Mouse (Mus musculus) myocyte (in vitro differentiated cells): ENCODE data around the gene Ccdc96. TPM values are rescaled to one million over a fixed set of nuclear protein-coding genes. Genes with fewer than 3 reads are reported as not detected.
A peak's percentile ranks its signal among the peaks of the same experiment; 100 is the strongest.

Source experiments
- H3K27me3 ChIP-seq: one replicate; pipeline ENCODE4 v1.6.1; 2011; ENCODE audit not compliant: control insufficient read depth, insufficient read depth, insufficient read length
- H3K36me3 ChIP-seq: one replicate; pipeline ENCODE4 v1.6.1; 2011; ENCODE audit not compliant: control insufficient read depth, insufficient read depth
- H3K4me2 ChIP-seq: one replicate; pipeline ENCODE4 v1.6.1; 2011; ENCODE audit warnings: low read depth, control low read depth
- H3K4me3 ChIP-seq: one replicate; pipeline ENCODE4 v1.5.1; 2011; ENCODE audit warnings: mild to moderate bottlenecking, control low read depth, moderate library complexity
- H3K79me2 ChIP-seq: one replicate; pipeline ENCODE4 v1.6.1; 2011; ENCODE audit not compliant: control insufficient read depth, insufficient read depth
- H3ac ChIP-seq: one replicate; pipeline ENCODE4 v1.6.1; 2011; ENCODE audit not compliant: control insufficient read depth, insufficient read length
- CEBPB ChIP-seq: IDR thresholded peaks from 2 replicates; pipeline ENCODE4 v1.6.1; 2011; ENCODE audit warnings: mild to moderate bottlenecking, moderate library complexity; ENCODE audit not compliant: poor library complexity, insufficient read depth, severe bottlenecking
- E2F4 ChIP-seq: IDR thresholded peaks from one replicate; pipeline ENCODE4 v1.6.1; 2011; ENCODE audit warnings: mild to moderate bottlenecking, control low read depth, moderate library complexity; ENCODE audit not compliant: insufficient read depth
- MAX ChIP-seq: IDR thresholded peaks from one replicate; pipeline ENCODE4 v1.6.1; 2011; ENCODE audit warnings: low read depth, mild to moderate bottlenecking, control low read depth
- MYOD1 ChIP-seq, 3 experiments: IDR thresholded peaks; one replicate each; pipeline ENCODE4 v1.6.1; 2011; ENCODE audit warnings: control low read depth in 2 of 3, low read depth in 2 of 3, mild to moderate bottlenecking in 2 of 3, moderate library complexity in 1 of 3; ENCODE audit not compliant: insufficient read length in 2 of 3, control insufficient read depth in 1 of 3
- MYOG ChIP-seq, 3 experiments: IDR thresholded peaks; one replicate each; pipeline ENCODE4 v1.6.1; 2011; ENCODE audit warnings: control low read depth in 2 of 3, low read depth in 2 of 3, mild to moderate bottlenecking in 2 of 3; ENCODE audit not compliant: insufficient read length in 2 of 3, control insufficient read depth in 1 of 3, insufficient read depth in 1 of 3
- POLR2A ChIP-seq: IDR thresholded peaks from one replicate; pipeline ENCODE4 v1.6.1; 2011; ENCODE audit warnings: low read depth, mild to moderate bottlenecking, control low read depth, moderate library complexity; ENCODE audit not compliant: insufficient read length
- POLR2AphosphoS2 ChIP-seq: IDR thresholded peaks from one replicate; pipeline ENCODE4 v1.6.1; 2011; ENCODE audit warnings: low read depth, control low read depth; ENCODE audit not compliant: insufficient read length
- REST ChIP-seq: IDR thresholded peaks from one replicate; pipeline ENCODE4 v1.6.1; 2011; ENCODE audit warnings: mild to moderate bottlenecking, control low read depth, moderate library complexity; ENCODE audit not compliant: insufficient read depth, insufficient read length
- SRF ChIP-seq: IDR thresholded peaks from one replicate; pipeline ENCODE4 v1.6.1; 2011; ENCODE audit warnings: low read depth; ENCODE audit not compliant: control insufficient read depth, insufficient read length
- TCF12 ChIP-seq: IDR thresholded peaks from one replicate; pipeline ENCODE4 v1.6.1; 2011; ENCODE audit warnings: mild to moderate bottlenecking, control low read depth; ENCODE audit not compliant: poor library complexity, insufficient read depth, severe bottlenecking
- TCF3 ChIP-seq: IDR thresholded peaks from one replicate; pipeline ENCODE4 v1.6.1; 2011; ENCODE audit warnings: low read depth, control low read depth; ENCODE audit not compliant: insufficient read length
- USF1 ChIP-seq: IDR thresholded peaks from one replicate; pipeline ENCODE4 v1.6.1; 2011; ENCODE audit warnings: low read depth, mild to moderate bottlenecking, control low read depth, moderate library complexity
- polyA plus RNA-seq: library from polyadenylated mRNA; unstranded; fragments of >200 nt; fragmentation: generic; extraction: Trizol; gene quantifications from one replicate; pipeline ENCODE4 v1.2.1, GENCODE M21; 2012; ENCODE audit warnings: missing spikeins

The Ccdc96 gene
- polyA plus RNA-seq, 1 experiment, result 0.38 TPM

- TF ChIP-seq POLR2A (no peak), TCF12 (no peak), REST (no peak), MAX (no peak), TCF3 (no peak), SRF (no peak), POLR2AphosphoS2 (no peak), MYOD1 (IDR thresholded peaks at IDR 0.05; ENCODE audit: control insufficient read depth in 1 of 3, insufficient read length in 2 of 3, low read depth in 2 of 3) (no peak), USF1 (no peak), CEBPB (no peak)
- Histone ChIP-seq H3K79me2 (no peaks in the 10 kb centered on the region), H3K4me3 (no peak overlapping the region), H3K27me3 (peaks cover 22% of the 10 kb centered on the region), H3K36me3 (no peaks in the 10 kb centered on the region), H3K4me2 (no peak overlapping the region), H3ac (no peak overlapping the region)
Observed at GRCm38 (mm10) chr5:36446166-36446890, 38.1 kb upstream of the Ccdc96 start.

- H3ac ChIP-seq, result no peak overlapping the region
- H3K79me2 ChIP-seq, result no peaks in the 10 kb centered on the region
- H3K27me3 ChIP-seq, result peaks cover 22% of the 10 kb centered on the region
- no peak for TF ChIP-seq MYOG (IDR thresholded peaks at IDR 0.05; ENCODE audit: control insufficient read depth in 1 of 3, insufficient read depth in 1 of 3, insufficient read length in 2 of 3, low read depth in 2 of 3)
- TF ChIP-seq SRF, result no peak
- TF ChIP-seq TCF3, result no peak
- no peak for TF ChIP-seq POLR2AphosphoS2
- TF ChIP-seq USF1, result peak; percentile 32
- H3K4me2 ChIP-seq, result no peak overlapping the region
- H3K4me3 ChIP-seq, result no peak overlapping the region
- H3K36me3 ChIP-seq, result no peaks in the 10 kb centered on the region
Observed at GRCm38 (mm10) chr5:36447872-36448271, 36.5 kb upstream of the Ccdc96 start.

DNA sequence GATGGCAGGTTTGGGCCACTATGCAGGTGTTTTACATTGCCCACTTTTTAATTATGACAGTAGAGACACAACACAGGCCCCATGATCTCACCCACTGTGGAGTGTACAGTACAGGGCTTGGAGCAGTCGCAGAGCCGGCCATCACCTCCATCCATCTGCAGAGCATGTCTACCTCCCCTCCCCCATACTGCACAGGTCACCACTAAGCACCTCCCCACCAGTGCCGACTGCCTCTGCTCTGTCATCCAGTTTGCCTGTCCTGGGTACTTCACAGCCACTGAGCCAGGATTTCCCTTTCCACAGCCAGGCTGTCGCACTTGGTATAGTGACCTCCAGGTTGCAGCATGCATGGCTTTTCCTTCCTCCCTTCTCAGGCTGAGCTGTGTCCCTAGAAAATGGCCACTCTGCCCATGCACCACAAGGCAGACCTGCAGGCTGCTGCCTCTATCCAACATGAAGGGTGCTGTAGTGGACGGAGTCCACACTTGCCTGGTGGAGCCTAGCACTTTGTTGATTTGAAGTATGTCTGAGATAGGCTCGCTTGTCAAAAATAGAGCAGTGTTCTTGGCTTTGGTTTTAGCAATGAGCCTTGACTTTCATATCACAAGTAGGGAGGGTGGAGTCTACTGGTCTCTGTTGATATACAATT lies 34.6 kb upstream of the Ccdc96 start:
- Histone ChIP-seq H3K79me2 (no peaks in the 10 kb centered on the region), H3ac (no peak overlapping the region), H3K4me3 (no peak overlapping the region), H3K27me3 (peaks cover 5% of the 10 kb centered on the region), H3K4me2 (no peak overlapping the region), H3K36me3 (no peaks in the 10 kb centered on the region)
- TF ChIP-seq E2F4 (no peak), SRF (no peak), MAX (no peak), TCF3 (no peak), MYOG (IDR thresholded peaks at IDR 0.05; ENCODE audit: control insufficient read depth in 1 of 3, insufficient read depth in 1 of 3, insufficient read length in 2 of 3, low read depth in 2 of 3) (no peak), POLR2AphosphoS2 (no peak), REST (no peak), POLR2A (no peak), TCF12 (no peak), MYOD1 (IDR thresholded peaks at IDR 0.05; ENCODE audit: control insufficient read depth in 1 of 3, insufficient read length in 2 of 3, low read depth in 2 of 3) (no peak), CEBPB (no peak), USF1 (no peak)

DNA sequence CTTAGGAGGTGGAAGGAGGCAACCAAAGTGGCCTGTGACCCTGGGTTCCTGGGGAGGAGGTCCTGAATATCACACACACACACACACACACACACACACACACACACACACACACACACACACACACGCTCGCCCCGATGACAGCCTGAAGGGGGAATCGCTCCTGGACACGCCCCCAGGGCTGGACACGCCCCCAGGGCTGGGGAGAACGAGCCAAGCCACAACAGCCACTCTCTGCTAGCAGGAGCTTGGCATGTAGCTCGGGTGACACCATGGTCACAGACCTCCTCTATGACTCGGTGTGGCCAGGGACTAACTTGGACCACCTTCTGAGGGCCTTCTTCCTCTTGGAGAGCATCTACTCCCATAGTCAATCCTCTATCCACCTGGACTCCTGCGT lies 33.3 kb upstream of the Ccdc96 start:
- Histone ChIP-seq H3K36me3 (no peaks in the 10 kb centered on the region), H3K4me3 (no peak overlapping the region), H3K27me3 (no peaks in the 10 kb centered on the region), H3K4me2 (no peak overlapping the region), H3ac (no peak overlapping the region), H3K79me2 (no peaks in the 10 kb centered on the region)
- TF ChIP-seq MYOD1 (IDR thresholded peaks at IDR 0.05; ENCODE audit: control insufficient read depth in 1 of 3, insufficient read length in 2 of 3, low read depth in 2 of 3) (no peak), MAX (no peak), E2F4 (no peak), TCF3 (no peak), SRF (no peak), REST (no peak), MYOG (IDR thresholded peaks at IDR 0.05; ENCODE audit: control insufficient read depth in 1 of 3, insufficient read depth in 1 of 3, insufficient read length in 2 of 3, low read depth in 2 of 3) (no peak), CEBPB (no peak), POLR2AphosphoS2 (no peak), POLR2A (no peak), USF1 (no peak), TCF12 (no peak)
